Mouse (Mus musculus): ENCODE measurements around the gene Rpusd1.

DNA sequence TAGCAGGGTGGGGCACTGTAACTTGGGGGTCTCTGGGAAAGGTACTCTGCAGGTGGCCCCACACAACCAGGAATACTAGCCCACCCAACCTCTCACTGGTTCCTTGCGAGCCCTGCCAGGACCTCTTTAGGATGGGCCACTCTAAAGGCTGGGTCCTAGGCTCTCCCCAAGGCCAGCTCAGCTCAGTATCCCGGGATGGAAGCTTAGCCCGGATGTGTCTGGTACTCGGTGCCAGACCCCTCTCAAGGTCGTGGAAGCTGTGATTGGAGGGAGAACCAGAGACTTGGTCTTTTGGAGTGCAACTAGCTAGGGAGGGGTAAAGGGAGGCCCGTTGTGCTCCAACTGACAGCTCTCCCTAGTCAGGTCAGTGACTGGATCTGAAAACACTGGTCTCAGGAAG, 9.8 kb upstream of the Rpusd1 start:
- TF ChIP-seq POLR2A (IDR thresholded peaks at IDR 0.05; ENCODE audit: borderline replicate concordance, low read depth, low read length) (no peak), CTCF (IDR thresholded peaks at IDR 0.05; ENCODE audit: low read depth, low read length) (no peak)

Measured in bone marrow macrophage, adult 2 months (primary cell).